ENCODE assay signal across 8 mouse cellular contexts in the genomic region with DNA sequence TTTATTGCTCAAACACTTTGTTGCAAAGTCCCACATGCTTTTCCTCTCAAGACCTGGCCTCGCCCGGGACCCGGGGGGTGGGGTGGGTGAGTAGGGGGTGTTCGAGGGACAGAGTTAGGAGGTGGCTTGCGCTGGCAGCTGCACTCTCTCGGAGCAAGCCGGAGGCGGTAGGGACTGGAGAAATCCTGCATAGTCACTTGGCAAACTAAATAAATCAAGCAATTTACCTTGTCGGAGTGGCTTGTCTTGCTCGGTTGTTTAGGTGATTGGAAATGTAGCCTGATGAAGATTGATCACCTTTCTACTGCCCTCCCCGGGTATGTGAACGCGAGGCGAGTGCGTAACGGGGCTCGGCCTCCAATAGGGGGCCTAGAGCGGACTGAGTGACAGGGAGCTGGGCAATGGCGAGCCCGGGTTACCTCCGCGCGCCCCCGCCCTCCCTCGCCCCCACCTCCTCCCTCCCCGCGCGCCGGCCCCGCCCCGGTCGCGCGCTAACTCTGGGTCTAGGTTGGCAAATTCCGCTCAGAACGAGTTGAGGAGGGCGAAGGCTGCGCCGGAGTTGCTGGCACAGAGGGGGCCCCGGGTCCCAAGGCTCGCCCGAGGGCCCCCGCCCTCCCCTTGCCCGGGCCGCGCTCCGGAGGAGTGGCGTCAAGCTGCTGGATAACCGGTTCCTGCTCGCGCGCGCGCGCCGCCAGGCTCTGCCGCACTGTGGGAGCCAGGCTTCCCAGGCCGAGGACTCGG. TPM values are rescaled to one million over a fixed set of nuclear protein-coding genes. Genes with fewer than 3 reads are reported as not detected.
DNase-seq lines count a peak whose midpoint lies in the region; ATAC-seq and TF ChIP-seq lines count a peak whose summit lies in the region.

No protein-coding gene starts in this region.

- TF ChIP-seq CTCF in cerebellum, adult 2 months (IDR thresholded peaks at IDR 0.05; ENCODE audit: borderline replicate concordance, insufficient read depth, low read depth, low read length): no peak

- TF ChIP-seq POLR2A in cerebellum, adult 2 months (IDR thresholded peaks at IDR 0.05; ENCODE audit: borderline replicate concordance, insufficient read depth, low read length): no peak

- no peak overlapping the region for H3K27ac ChIP-seq in cerebellum, adult 2 months (ENCODE audit: insufficient read depth, low read length)
- peak overlapping the region; percentile 98 for H3K27ac ChIP-seq in forebrain, embryonic 12.5 days
- peak overlapping the region; percentile 30; the same call in 1 of the 2 replicates for H3K27ac ChIP-seq in hindbrain, embryonic 13.5 days
- no peak overlapping the region for H3K27ac ChIP-seq in limb, embryonic 11.5 days (replicated peaks; ENCODE audit: low read depth, low read length)
- peak overlapping the region; percentile 82 for H3K27ac ChIP-seq in midbrain, embryonic 15.5 days

- H3K4me3 ChIP-seq in cerebellum, adult 2 months (replicated peaks; ENCODE audit: insufficient read depth, low read depth, low read length): peak overlapping the region; percentile 43
- peak overlapping the region; percentile 79 for H3K4me3 ChIP-seq in forebrain, embryonic 12.5 days (replicated peaks)
- peak overlapping the region; percentile 40 for H3K4me3 ChIP-seq in hindbrain, embryonic 13.5 days
- peak overlapping the region; percentile 57 for H3K4me3 ChIP-seq in limb, embryonic 11.5 days (ENCODE audit: low read depth, low read length)
- H3K4me3 ChIP-seq in midbrain, embryonic 15.5 days: peak overlapping the region; percentile 50

- H3K4me2 ChIP-seq in forebrain, embryonic 12.5 days: peak overlapping the region; percentile 78
- H3K4me2 ChIP-seq in hindbrain, embryonic 13.5 days: peak overlapping the region; percentile 59
- H3K4me2 ChIP-seq in limb, embryonic 11.5 days (ENCODE audit: low read depth, severe bottlenecking): peak overlapping the region; percentile 93
- peak overlapping the region; percentile 61 for H3K4me2 ChIP-seq in midbrain, embryonic 15.5 days

- H3K27me3 ChIP-seq in cerebellum, adult 2 months (ENCODE audit: control insufficient read depth, insufficient read depth, low read length): peaks cover 19% of the 10 kb centered on the region; the same call in 1 of the 2 replicates
- peaks cover 56% of the 10 kb centered on the region for H3K27me3 ChIP-seq in forebrain, embryonic 12.5 days
- H3K27me3 ChIP-seq in hindbrain, embryonic 13.5 days: peaks cover 98% of the 10 kb centered on the region
- peaks cover 85% of the 10 kb centered on the region for H3K27me3 ChIP-seq in limb, embryonic 11.5 days (ENCODE audit: control insufficient read depth, insufficient read depth, low read length)
- peaks cover 50% of the 10 kb centered on the region for H3K27me3 ChIP-seq in midbrain, embryonic 15.5 days (replicated peaks)

- no peaks in the 10 kb centered on the region for H3K9me3 ChIP-seq in forebrain, embryonic 12.5 days
- H3K9me3 ChIP-seq in hindbrain, embryonic 13.5 days: no peaks in the 10 kb centered on the region
- no peaks in the 10 kb centered on the region for H3K9me3 ChIP-seq in limb, embryonic 11.5 days (ENCODE audit: control insufficient read depth, low read length)
- no peaks in the 10 kb centered on the region for H3K9me3 ChIP-seq in midbrain, embryonic 15.5 days

- peak; percentile 37 to 43 for DNase-seq in cerebellum, adult 2 months
- DNase-seq in cerebellum, adult 8-10 months: no peak
- peak; percentile 85 for DNase-seq in adipocyte (ENCODE audit: low spot score)
- DNase-seq in limb, embryonic 11.5 days (ENCODE audit: low spot score): peak; percentile 83
- DNase-seq in urinary bladder, adult 2 months (ENCODE audit: low spot score): peak; percentile 51

- peak; percentile 87 for ATAC-seq in forebrain, embryonic 12.5 days (ENCODE audit: low FRiP score)
- peak; percentile 74 for ATAC-seq in hindbrain, embryonic 13.5 days (ENCODE audit: low FRiP score)
- ATAC-seq in limb, embryonic 11.5 days (ENCODE audit: insufficient number of reproducible peaks, low FRiP score, low TSS enrichment, low read depth): peak; percentile 87
- peak; percentile 86 for ATAC-seq in midbrain, embryonic 15.5 days (replicated peaks)

- H3K4me1 ChIP-seq in cerebellum, adult 2 months (ENCODE audit: control insufficient read depth, insufficient read depth, low read length): no peaks in the 10 kb centered on the region
- peaks cover 73% of the 10 kb centered on the region for H3K4me1 ChIP-seq in forebrain, embryonic 12.5 days
- H3K4me1 ChIP-seq in hindbrain, embryonic 13.5 days (replicated peaks): peaks cover 31% of the 10 kb centered on the region
- H3K4me1 ChIP-seq in limb, embryonic 11.5 days (ENCODE audit: control insufficient read depth, insufficient read depth, low read length): peaks cover 9% of the 10 kb centered on the region
- peaks cover 41% of the 10 kb centered on the region for H3K4me1 ChIP-seq in midbrain, embryonic 15.5 days

- peak overlapping the region; percentile 97 for H3K9ac ChIP-seq in forebrain, embryonic 12.5 days
- H3K9ac ChIP-seq in hindbrain, embryonic 13.5 days: 0 out of 2 replicates have a peak overlapping the region, but pooled peaks have one; percentile 24
- H3K9ac ChIP-seq in limb, embryonic 11.5 days (ENCODE audit: low read length): peak overlapping the region; percentile 40
- peak overlapping the region; percentile 42 for H3K9ac ChIP-seq in midbrain, embryonic 15.5 days

- H3K36me3 ChIP-seq in forebrain, embryonic 12.5 days (replicated peaks): 0 out of 2 replicates have a peak, but pooled peaks cover 6% of the 10 kb centered on the region
- no peaks in the 10 kb centered on the region for H3K36me3 ChIP-seq in hindbrain, embryonic 13.5 days
- no peaks in the 10 kb centered on the region for H3K36me3 ChIP-seq in limb, embryonic 11.5 days (ENCODE audit: control insufficient read depth, insufficient read depth, low read length)
- no peaks in the 10 kb centered on the region for H3K36me3 ChIP-seq in midbrain, embryonic 15.5 days (replicated peaks)

- WGBS in cerebellum, adult 2 months: under 1% methylated on average over 57 of the region's 59 CpGs
- under 1% methylated on average over 41 of the region's 59 CpGs for WGBS in forebrain, embryonic 12.5 days
- under 1% methylated on average over 47 of the region's 59 CpGs for WGBS in hindbrain, embryonic 13.5 days
- 1% methylated on average over 48 of the region's 59 CpGs for WGBS in limb, embryonic 11.5 days
- WGBS in midbrain, embryonic 15.5 days: 1% methylated on average over 49 of the region's 59 CpGs

RNA-seq across cellular contexts. Expression of a gene that starts 1.2 kb away (rescaled TPM):
- polyA plus RNA-seq in cerebellum, adult 2 months (2012; rRNA removed): 0.21 and 0.29 TPM in 2 replicates
- 34.2 and 34.9 TPM in 2 replicates for polyA plus RNA-seq in forebrain, embryonic 12.5 days (2016; fragmentation: Nextera tagmentation; extraction: Ambion mirVana)
- 1.6 and 2.1 TPM in 2 replicates for polyA plus RNA-seq in hindbrain, embryonic 13.5 days (2015; fragmentation: Nextera tagmentation; extraction: Ambion mirVana)
- 0.24 and 0.39 TPM in 2 replicates for polyA plus RNA-seq in limb, embryonic 11.5 days (2014; fragmentation: Nextera tagmentation; extraction: Ambion mirVana)
- 11.5 and 12.2 TPM in 2 replicates for polyA plus RNA-seq in midbrain, embryonic 15.5 days (2015; fragmentation: Nextera tagmentation; extraction: Ambion mirVana)
- 0.01 and 0.03 TPM in 2 replicates for polyA plus RNA-seq in urinary bladder, adult 2 months (2012; rRNA removed)

Comparison
In these comparisons a context has a peak if more than half of its experiments do, and no peak if none do; other contexts are left out.
1. H3K27ac ChIP-seq: peak in forebrain, embryonic 12.5 days (single experiment), hindbrain, embryonic 13.5 days (single experiment) and midbrain, embryonic 15.5 days (single experiment); none in cerebellum, adult 2 months (single experiment) and limb, embryonic 11.5 days (single experiment).
2. H3K9ac ChIP-seq: peak in every context shown above with its lines; median percentile 97 in forebrain, embryonic 12.5 days; 42 in midbrain, embryonic 15.5 days; 40 in limb, embryonic 11.5 days; 24 in hindbrain, embryonic 13.5 days.
3. Peak in every context shown above with its lines, with median percentiles within 50 percentile points of each other: H3K4me3 ChIP-seq, ATAC-seq and H3K4me2 ChIP-seq.